Mouse (Mus musculus) forebrain, postnatal 0 days (tissue): ENCODE measurements around the gene Ust. TPM values are rescaled to one million over a fixed set of nuclear protein-coding genes. Genes with fewer than 3 reads are reported as not detected.
A peak's percentile ranks its signal among the peaks of the same experiment; 100 is the strongest.

Experiments used
- ATAC-seq: fragments of 200-750 bp; cut with Nextera tagmentation; 2 replicates; pipeline ENCODE4 v1.8.0; 2017; ENCODE audit warnings: mild to moderate bottlenecking, moderate library complexity
- DNase-seq: peaks from one replicate; pipeline ENCODE4 v3.0.0-alpha.2; 2015
- H3K27ac ChIP-seq: fragments of 300-500 bp; sonication (generic); 2 replicates; pipeline ENCODE4 v1.5.1; 2014; ENCODE audit warnings: low read depth, mild to moderate bottlenecking, antibody characterized with exemption, low read length, moderate library complexity, mixed read lengths
- H3K27me3 ChIP-seq: fragments of 300-500 bp; sonication (generic); 2 replicates; pipeline ENCODE4 v1.6.1; 2014; ENCODE audit warnings: mild to moderate bottlenecking, low read length, mixed read lengths; ENCODE audit not compliant: insufficient read depth
- H3K36me3 ChIP-seq: fragments of 300-500 bp; sonication (generic); 2 replicates; pipeline ENCODE4 v1.6.1; 2014; ENCODE audit warnings: mild to moderate bottlenecking, moderate library complexity; ENCODE audit not compliant: insufficient read depth
- H3K4me1 ChIP-seq: fragments of 300-500 bp; sonication (generic); 2 replicates; pipeline ENCODE4 v1.6.1; 2014; ENCODE audit warnings: antibody characterized with exemption; ENCODE audit not compliant: insufficient read depth
- H3K4me2 ChIP-seq: fragments of 300-500 bp; sonication (generic); 2 replicates; pipeline ENCODE4 v1.6.1; 2014; ENCODE audit warnings: low read depth, mild to moderate bottlenecking, moderate library complexity
- H3K4me3 ChIP-seq: fragments of 300-500 bp; sonication (generic); 2 replicates; pipeline ENCODE4 v1.5.1; 2014; ENCODE audit warnings: low read depth, low read length, mixed read lengths
- H3K9ac ChIP-seq: fragments of 300-500 bp; sonication (generic); 2 replicates; pipeline ENCODE4 v1.6.1; 2014; ENCODE audit warnings: mild to moderate bottlenecking
- H3K9me3 ChIP-seq: fragments of 300-500 bp; sonication (generic); 2 replicates; pipeline ENCODE4 v1.6.1; 2016; ENCODE audit warnings: low read length
- CTCF ChIP-seq: sonication (generic); IDR thresholded peaks from 2 replicates; pipeline ENCODE4 v1.5.1; 2016; ENCODE audit warnings: antibody characterized with exemption, control low read depth, low read depth
- WGBS: fragments of 180-500 bp; shearing (Covaris S2); extraction: QIAGEN DNeasy Blood & Tissue Kit; methylation state at CpG from one replicate; pipeline ENCODE4 v1.1.7; 2014; 5-methylcytosine and 5-hydroxymethylcytosine counted together
- polyA plus RNA-seq: library from polyadenylated mRNA; unstranded; fragments of >200 nt; fragmentation: Nextera tagmentation; extraction: Ambion mirVana; gene quantifications from 2 replicates; pipeline ENCODE4 v1.2.1, GENCODE M21; 2015
- total RNA-seq: library from RNA; depleted of rRNA; stranded (reverse); fragments of >200 nt; gene quantifications from 2 replicates; pipeline ENCODE4 v1.2.3, GENCODE M21; 2014

The Ust gene
- total and polyA plus RNA-seq, 2 experiments from 2014 or later: 5.7 to 8.9 TPM

DNA sequence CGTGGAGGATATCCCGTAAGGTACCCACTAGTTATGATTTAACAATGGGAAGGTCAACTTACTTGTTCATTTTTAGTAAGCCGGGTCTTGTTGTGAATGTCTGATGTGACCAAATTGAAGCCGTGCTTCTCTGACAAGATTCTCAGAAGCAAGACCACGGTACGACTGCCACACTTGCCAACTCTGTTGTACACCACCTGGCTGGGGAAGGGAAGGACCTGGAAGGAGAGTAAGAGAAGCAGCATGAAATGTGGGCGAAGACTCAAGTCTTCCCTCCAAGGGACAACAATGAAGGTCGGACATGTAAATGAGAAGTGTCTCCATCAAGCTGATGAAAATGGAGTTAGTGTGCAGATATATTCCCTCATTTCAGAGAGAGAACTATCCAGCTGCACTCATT, 188.6 kb downstream of the Ust start:
- H3K27me3 ChIP-seq: no peaks in the 10 kb centered on the region
- H3K27ac ChIP-seq: no peak overlapping the region
- no peak for ATAC-seq
- WGBS: 88% methylated on average over 8 of the region's 8 CpGs
- H3K4me3 ChIP-seq: no peak overlapping the region
- no peaks in the 10 kb centered on the region for H3K4me1 ChIP-seq
- H3K36me3 ChIP-seq: no peaks in the 10 kb centered on the region
- no peak for TF ChIP-seq CTCF
- no peak for DNase-seq
- H3K9ac ChIP-seq: no peak overlapping the region
- no peaks in the 10 kb centered on the region for H3K9me3 ChIP-seq
- no peak overlapping the region for H3K4me2 ChIP-seq

DNA sequence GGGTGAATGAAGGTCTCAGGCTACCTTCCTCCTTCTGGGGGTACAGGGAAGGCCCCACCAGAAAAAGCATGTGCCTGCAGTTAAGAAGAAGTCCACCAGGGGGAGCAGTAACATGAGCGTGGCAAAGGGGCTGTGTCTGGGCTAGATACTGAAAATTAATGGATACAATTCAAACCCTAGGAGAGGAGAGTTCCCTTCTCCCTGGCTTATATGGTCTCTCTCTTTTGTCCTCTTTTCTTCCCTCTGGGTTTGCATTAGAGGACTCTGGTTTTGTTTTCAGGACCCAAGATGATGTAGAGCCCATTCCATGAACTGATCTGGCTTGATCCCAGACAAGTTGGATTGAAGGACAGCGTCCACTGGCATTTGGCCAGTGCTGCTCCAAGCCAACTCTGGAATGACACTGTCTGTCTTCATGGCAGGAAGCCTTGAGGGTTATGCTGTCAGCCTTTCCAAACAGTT, 195.3 kb downstream of the Ust start:
- no peak overlapping the region for H3K27ac ChIP-seq
- no peak overlapping the region for H3K4me3 ChIP-seq
- TF ChIP-seq CTCF: peak; percentile 82
- H3K27me3 ChIP-seq: no peaks in the 10 kb centered on the region
- ATAC-seq (peak; percentile 34; the same call in 1 of the 2 replicates), DNase-seq (peak; percentile 67)
- H3K4me2 ChIP-seq: no peak overlapping the region
- H3K9ac ChIP-seq: no peak overlapping the region
- H3K36me3 ChIP-seq: no peaks in the 10 kb centered on the region
- no peaks in the 10 kb centered on the region for H3K4me1 ChIP-seq
- WGBS: 31% methylated on average over 2 of the region's 2 CpGs
- no peaks in the 10 kb centered on the region for H3K9me3 ChIP-seq

DNA sequence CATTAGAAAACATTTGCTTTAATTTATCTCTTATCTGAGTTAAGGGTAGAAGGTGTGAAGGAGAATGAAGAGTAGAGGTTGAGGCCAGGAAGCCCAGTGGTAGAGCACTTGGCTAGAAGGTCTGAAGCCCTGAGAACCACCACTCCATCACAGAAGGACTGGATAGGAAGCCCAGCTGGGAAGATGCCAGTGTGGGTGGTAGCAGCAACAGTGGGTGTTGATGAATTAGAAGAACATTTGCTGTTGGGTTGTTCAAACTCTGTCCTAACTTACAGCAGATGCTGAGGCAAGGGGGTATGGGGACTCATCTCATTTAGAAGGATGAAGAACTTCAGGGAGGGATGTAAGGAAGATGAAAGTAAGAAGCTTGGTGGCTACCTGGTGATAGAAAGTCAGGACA, 197.9 kb downstream of the Ust start:
- Histone ChIP-seq H3K4me3 (no peak overlapping the region), H3K4me1 (no peaks in the 10 kb centered on the region), H3K4me2 (no peak overlapping the region), H3K9ac (no peak overlapping the region), H3K9me3 (no peaks in the 10 kb centered on the region), H3K27me3 (no peaks in the 10 kb centered on the region), H3K27ac (no peak overlapping the region), H3K36me3 (no peaks in the 10 kb centered on the region)
- TF ChIP-seq CTCF: no peak
- ATAC-seq: no peak
- DNase-seq: no peak

DNA sequence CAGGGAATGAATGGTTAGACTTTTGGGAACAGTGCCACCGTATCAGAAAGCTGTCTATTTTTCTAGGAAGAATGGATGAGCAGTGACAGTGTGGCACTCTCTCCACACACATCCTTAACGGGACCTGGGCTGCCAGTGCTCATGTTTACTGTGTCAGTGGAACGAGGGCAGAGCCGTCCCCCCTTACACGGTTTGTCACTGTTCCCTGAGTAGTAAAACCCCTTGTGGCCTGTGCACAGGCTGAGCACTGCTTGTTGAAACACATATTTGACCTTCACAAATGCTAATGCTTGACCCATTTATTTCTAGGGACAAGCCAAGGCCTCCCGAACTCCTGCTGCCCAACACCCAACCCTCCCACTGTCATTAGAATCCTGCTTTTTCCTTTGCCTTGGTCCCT, 209.2 kb downstream of the Ust start:
- Histone ChIP-seq H3K4me1 (no peaks in the 10 kb centered on the region), H3K36me3 (no peaks in the 10 kb centered on the region), H3K27ac (no peak overlapping the region), H3K9me3 (no peaks in the 10 kb centered on the region), H3K27me3 (no peaks in the 10 kb centered on the region), H3K9ac (no peak overlapping the region), H3K4me3 (no peak overlapping the region), H3K4me2 (no peak overlapping the region)
- DNase-seq: no peak
- TF ChIP-seq CTCF: no peak
- 49% methylated on average over 6 of the region's 6 CpGs for WGBS
- peak; percentile 29; the same call in 1 of the 2 replicates for ATAC-seq

DNA sequence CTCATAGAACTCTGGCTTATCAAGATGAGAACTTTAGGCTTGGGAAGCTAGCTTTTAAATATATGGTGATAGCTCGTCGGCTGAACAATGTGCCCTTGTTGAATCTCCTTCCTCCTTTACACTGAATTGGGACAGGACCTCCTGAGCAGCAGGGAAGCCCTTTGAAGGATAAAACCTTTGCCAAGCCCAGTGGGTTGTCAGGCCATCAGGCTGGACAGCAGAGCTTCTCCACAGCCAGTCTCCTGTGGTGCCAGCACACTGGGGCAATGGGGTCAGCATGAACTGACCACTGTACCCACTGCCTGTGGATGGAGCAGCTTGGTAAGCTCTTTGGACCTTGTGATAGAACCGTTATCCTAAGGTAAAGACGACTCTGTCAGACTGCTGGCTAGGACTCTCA, 214.4 kb downstream of the Ust start:
- no peak for ATAC-seq
- H3K4me3 ChIP-seq: no peak overlapping the region
- no peaks in the 10 kb centered on the region for H3K27me3 ChIP-seq
- no peak for DNase-seq
- H3K9ac ChIP-seq: no peak overlapping the region
- TF ChIP-seq CTCF: no peak
- H3K27ac ChIP-seq: no peak overlapping the region
- no peak overlapping the region for H3K4me2 ChIP-seq
- 65% methylated on average over 4 of the region's 4 CpGs for WGBS
- no peaks in the 10 kb centered on the region for H3K36me3 ChIP-seq
- H3K9me3 ChIP-seq: no peaks in the 10 kb centered on the region
- H3K4me1 ChIP-seq: no peaks in the 10 kb centered on the region

DNA sequence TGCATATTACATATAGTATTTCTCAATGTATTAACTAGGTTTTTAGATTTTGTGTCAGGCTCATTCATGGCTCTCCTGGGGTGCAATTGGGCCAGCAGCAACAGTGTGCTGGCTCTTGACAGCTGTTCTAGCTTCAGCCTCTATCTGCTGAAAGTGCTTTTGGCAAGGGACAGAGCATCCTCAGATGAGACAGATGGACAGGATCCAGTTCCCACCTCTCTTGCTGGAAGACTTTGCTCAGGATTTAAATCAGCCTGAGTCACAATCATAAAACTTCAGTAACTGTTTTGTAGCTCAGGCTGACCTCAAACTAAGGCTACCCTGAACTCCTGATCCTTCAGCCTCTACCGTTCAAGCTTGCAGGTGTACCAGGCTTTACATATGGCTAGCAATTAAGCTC, 219.5 kb downstream of the Ust start:
- H3K9ac ChIP-seq: no peak overlapping the region
- H3K36me3 ChIP-seq: no peaks in the 10 kb centered on the region
- WGBS: 86% methylated on average over 1 of the region's 1 CpGs
- no peak overlapping the region for H3K4me3 ChIP-seq
- no peaks in the 10 kb centered on the region for H3K9me3 ChIP-seq
- H3K4me2 ChIP-seq: no peak overlapping the region
- ATAC-seq (no peak), DNase-seq (no peak)
- no peak for TF ChIP-seq CTCF
- no peaks in the 10 kb centered on the region for H3K4me1 ChIP-seq
- H3K27me3 ChIP-seq: no peaks in the 10 kb centered on the region
- H3K27ac ChIP-seq: no peak overlapping the region

DNA sequence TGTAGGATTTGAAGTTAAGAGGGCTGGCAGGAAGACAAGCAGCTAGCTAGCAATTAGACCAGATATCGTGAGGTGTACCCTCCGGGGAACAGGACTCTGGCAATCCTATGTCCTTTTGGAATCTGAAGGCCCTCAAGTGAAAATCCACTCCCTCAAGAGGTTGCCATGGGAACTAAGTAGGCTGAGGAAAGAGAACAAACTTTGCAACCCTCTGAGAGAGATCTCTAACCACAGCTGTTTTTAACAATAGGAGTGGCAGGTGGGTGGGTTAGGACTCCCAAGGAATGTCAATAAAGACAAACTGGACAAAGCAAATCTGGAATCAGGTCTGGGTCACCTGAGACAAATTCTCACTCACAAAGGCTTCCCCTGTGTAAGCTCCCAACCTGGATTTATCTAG, 221.4 kb downstream of the Ust start:
- Histone ChIP-seq H3K4me2 (no peak overlapping the region), H3K4me1 (no peaks in the 10 kb centered on the region), H3K9ac (no peak overlapping the region), H3K36me3 (no peaks in the 10 kb centered on the region), H3K4me3 (no peak overlapping the region), H3K27me3 (no peaks in the 10 kb centered on the region), H3K9me3 (no peaks in the 10 kb centered on the region), H3K27ac (no peak overlapping the region)
- no peak for DNase-seq
- TF ChIP-seq CTCF: no peak
- 15% methylated on average over 2 of the region's 2 CpGs for WGBS
- ATAC-seq: no peak

DNA sequence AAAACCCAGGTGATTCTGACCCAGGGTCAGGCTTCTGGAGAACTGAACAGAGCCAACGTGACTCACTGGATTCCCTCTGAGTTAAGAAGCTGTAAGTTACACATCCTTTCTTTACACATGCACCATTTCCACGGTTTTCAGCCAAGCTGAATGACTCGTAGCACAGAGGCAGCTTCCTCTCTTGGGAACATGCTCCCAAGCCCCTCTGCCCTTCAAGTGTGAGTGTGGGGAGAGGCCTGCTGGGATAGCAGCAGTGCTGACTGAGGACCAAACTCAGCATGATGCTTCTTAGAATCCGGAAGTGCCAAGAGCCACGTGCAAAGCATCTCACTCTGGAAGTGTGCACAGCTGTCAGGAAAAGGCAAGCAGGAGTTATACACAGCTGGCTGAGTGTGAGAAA, 228.0 kb downstream of the Ust start:
- ATAC-seq: no peak
- Histone ChIP-seq H3K4me2 (no peak overlapping the region), H3K4me3 (no peak overlapping the region), H3K9me3 (no peaks in the 10 kb centered on the region), H3K9ac (no peak overlapping the region), H3K27me3 (no peaks in the 10 kb centered on the region), H3K27ac (no peak overlapping the region), H3K4me1 (no peaks in the 10 kb centered on the region), H3K36me3 (no peaks in the 10 kb centered on the region)
- TF ChIP-seq CTCF: no peak
- WGBS: 66% methylated on average over 5 of the region's 5 CpGs
- DNase-seq: no peak
